ENCODE assay signal across 8 mouse cellular contexts in the genomic region with DNA sequence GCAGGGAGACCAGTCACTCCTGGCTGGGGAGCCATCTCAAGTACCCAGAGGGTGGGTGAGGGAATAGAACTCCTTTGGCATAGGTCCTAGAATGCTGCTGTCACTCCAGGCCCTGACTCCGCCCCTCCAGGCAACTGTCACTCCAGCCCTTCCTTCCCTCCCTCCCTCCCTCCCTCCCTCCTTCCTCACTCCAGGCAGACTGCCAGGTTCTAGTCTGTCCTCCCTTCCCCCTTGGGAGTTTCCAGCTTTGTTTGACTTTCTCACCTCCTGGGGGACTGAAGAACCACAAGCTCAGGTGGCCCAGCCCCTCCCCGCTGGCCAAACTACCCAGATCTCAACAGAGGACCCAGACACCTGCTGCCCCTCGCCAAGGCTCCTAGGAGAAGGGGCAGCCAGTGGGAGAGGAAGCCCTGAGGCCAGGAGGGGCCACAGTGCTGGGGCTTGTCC.
DNase-seq lines count a peak whose midpoint lies in the region; ATAC-seq lines count a peak whose summit lies in the region.

No protein-coding gene starts in this region.

- 35% methylated on average over 3 of the region's 3 CpGs for WGBS in heart, embryonic 12.5 days
- 59% methylated on average over 3 of the region's 3 CpGs for WGBS in kidney, embryonic 15.5 days
- WGBS in midbrain, embryonic 14.5 days: 63% methylated on average over 3 of the region's 3 CpGs

- peaks cover 26% of the 10 kb centered on the region for H3K4me1 ChIP-seq in heart, embryonic 12.5 days (replicated peaks)
- peaks cover 24% of the 10 kb centered on the region for H3K4me1 ChIP-seq in kidney, embryonic 15.5 days
- peaks cover 8% of the 10 kb centered on the region; the same call in 1 of the 2 replicates for H3K4me1 ChIP-seq in midbrain, embryonic 14.5 days (ENCODE audit: control insufficient read depth, insufficient read depth, low read length)

- H3K27me3 ChIP-seq in heart, embryonic 12.5 days (replicated peaks): no peaks in the 10 kb centered on the region
- no peaks in the 10 kb centered on the region for H3K27me3 ChIP-seq in kidney, embryonic 15.5 days
- H3K27me3 ChIP-seq in midbrain, embryonic 14.5 days (ENCODE audit: control insufficient read depth, insufficient read depth, low read length): no peaks in the 10 kb centered on the region

- peak overlapping the region; percentile 53; the same call in 1 of the 2 replicates for H3K27ac ChIP-seq in heart, embryonic 12.5 days (ENCODE audit: poor library complexity, severe bottlenecking)
- peak overlapping the region; percentile 66; the same call in 1 of the 2 replicates for H3K27ac ChIP-seq in kidney, embryonic 15.5 days
- H3K27ac ChIP-seq in midbrain, embryonic 14.5 days (replicated peaks; ENCODE audit: low read depth, low read length): no peak overlapping the region

- intact Hi-C loops in left cerebral cortex, postnatal 4 days (cut with DNase I): no loop called here

- ATAC-seq in heart, embryonic 12.5 days (ENCODE audit: insufficient number of reproducible peaks, low FRiP score): peak; percentile 79
- peak; percentile 65 for ATAC-seq in kidney, embryonic 15.5 days (replicated peaks; ENCODE audit: low FRiP score)
- ATAC-seq in midbrain, embryonic 14.5 days (ENCODE audit: low FRiP score, low TSS enrichment): peak; percentile 63; the same call in 1 of the 2 replicates

- H3K4me3 ChIP-seq in heart, embryonic 12.5 days: no peak overlapping the region
- no peak overlapping the region for H3K4me3 ChIP-seq in kidney, embryonic 15.5 days (replicated peaks)
- no peak overlapping the region for H3K4me3 ChIP-seq in midbrain, embryonic 14.5 days (replicated peaks; ENCODE audit: low read depth, low read length)

- 0 out of 2 replicates have a peak overlapping the region, but pooled peaks have one; percentile 3 for H3K4me2 ChIP-seq in heart, embryonic 12.5 days
- H3K4me2 ChIP-seq in kidney, embryonic 15.5 days: no peak overlapping the region
- H3K4me2 ChIP-seq in midbrain, embryonic 14.5 days (ENCODE audit: low read length): no peak overlapping the region

- no peak overlapping the region for H3K9ac ChIP-seq in heart, embryonic 12.5 days
- H3K9ac ChIP-seq in kidney, embryonic 15.5 days: no peak overlapping the region
- H3K9ac ChIP-seq in midbrain, embryonic 14.5 days (replicated peaks; ENCODE audit: low read length): no peak overlapping the region

- peak; percentile 76 for DNase-seq in left cerebral cortex, postnatal 4 days
- DNase-seq in left cerebral cortex, adult 18-20 months (ENCODE audit: low spot score in 2 of 2): no peak
- peak; percentile 78 for DNase-seq in adrenal gland, postnatal 10 days
- peak; percentile 82 for DNase-seq in midbrain, embryonic 14.5 days
- DNase-seq in spleen, adult 18-20 months: no peak
- DNase-seq in layer of hippocampus, adult 11-12 months (ENCODE audit: low spot score): no peak

- no peaks in the 10 kb centered on the region for H3K9me3 ChIP-seq in heart, embryonic 12.5 days (replicated peaks)
- no peaks in the 10 kb centered on the region for H3K9me3 ChIP-seq in kidney, embryonic 15.5 days (replicated peaks)
- H3K9me3 ChIP-seq in midbrain, embryonic 14.5 days (ENCODE audit: control insufficient read depth, low read length): no peaks in the 10 kb centered on the region

- H3K36me3 ChIP-seq in heart, embryonic 12.5 days: no peaks in the 10 kb centered on the region
- no peaks in the 10 kb centered on the region for H3K36me3 ChIP-seq in kidney, embryonic 15.5 days
- H3K36me3 ChIP-seq in midbrain, embryonic 14.5 days (ENCODE audit: control insufficient read depth, insufficient read depth, low read length): no peaks in the 10 kb centered on the region

Comparison
In these comparisons a context has a peak if more than half of its experiments do, and no peak if none do; other contexts are left out.
1. DNase-seq: peak in left cerebral cortex, postnatal 4 days (single experiment), adrenal gland, postnatal 10 days (single experiment) and midbrain, embryonic 14.5 days (single experiment); none in left cerebral cortex, adult 18-20 months (0 of 2), spleen, adult 18-20 months (0 of 2) and layer of hippocampus, adult 11-12 months (single experiment).
2. Peak in every context shown above with its lines, with median percentiles within 50 percentile points of each other: ATAC-seq.